Mouse (Mus musculus) spleen, adult 2 months (tissue): ENCODE measurements around the gene Rp9.

Experiments
- CTCF ChIP-seq: fragments of 200-500 bp; IDR thresholded peaks from 2 replicates; pipeline ENCODE4 v1.5.1; 2011; ENCODE audit warnings: mild to moderate bottlenecking, inconsistent platforms; ENCODE audit not compliant: insufficient read depth, insufficient read length, insufficient replicate concordance; ENCODE audit errors: extremely low read depth
- POLR2A ChIP-seq: fragments of 200-500 bp; IDR thresholded peaks from 2 replicates; pipeline ENCODE4 v1.6.1; 2011; ENCODE audit warnings: low read depth, low read length, inconsistent platforms

DNA sequence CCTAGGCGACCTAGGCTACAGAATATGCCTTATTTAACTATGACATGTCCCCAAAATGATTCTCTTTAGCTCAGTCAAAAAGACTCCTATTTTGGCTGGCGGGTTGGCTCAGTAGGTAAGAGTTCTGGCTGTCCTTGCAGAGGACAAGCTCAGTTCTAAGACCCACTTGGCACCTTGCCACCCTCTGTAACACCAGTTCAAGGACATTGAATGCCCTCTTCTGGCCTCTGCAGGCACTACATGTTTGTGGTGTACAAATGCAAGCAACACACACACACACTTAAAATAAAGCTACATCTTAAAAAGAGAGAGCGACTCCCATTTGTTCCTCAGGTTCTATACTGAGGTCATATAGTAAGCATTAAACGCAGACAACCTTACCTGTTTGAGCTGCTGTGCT lies 96.8 kb downstream of the Rp9 start:
- TF ChIP-seq CTCF = peak; percentile 4; the same call in 1 of the 2 replicates
- TF ChIP-seq POLR2A = no peak
